Mouse (Mus musculus): ENCODE measurements around the gene Irx5. TPM values are rescaled to one million over a fixed set of nuclear protein-coding genes. Genes with fewer than 3 reads are reported as not detected.

The Irx5 gene
- 0.03 TPM in 2 replicates for polyA plus RNA-seq (2012; rRNA removed)

DNA sequence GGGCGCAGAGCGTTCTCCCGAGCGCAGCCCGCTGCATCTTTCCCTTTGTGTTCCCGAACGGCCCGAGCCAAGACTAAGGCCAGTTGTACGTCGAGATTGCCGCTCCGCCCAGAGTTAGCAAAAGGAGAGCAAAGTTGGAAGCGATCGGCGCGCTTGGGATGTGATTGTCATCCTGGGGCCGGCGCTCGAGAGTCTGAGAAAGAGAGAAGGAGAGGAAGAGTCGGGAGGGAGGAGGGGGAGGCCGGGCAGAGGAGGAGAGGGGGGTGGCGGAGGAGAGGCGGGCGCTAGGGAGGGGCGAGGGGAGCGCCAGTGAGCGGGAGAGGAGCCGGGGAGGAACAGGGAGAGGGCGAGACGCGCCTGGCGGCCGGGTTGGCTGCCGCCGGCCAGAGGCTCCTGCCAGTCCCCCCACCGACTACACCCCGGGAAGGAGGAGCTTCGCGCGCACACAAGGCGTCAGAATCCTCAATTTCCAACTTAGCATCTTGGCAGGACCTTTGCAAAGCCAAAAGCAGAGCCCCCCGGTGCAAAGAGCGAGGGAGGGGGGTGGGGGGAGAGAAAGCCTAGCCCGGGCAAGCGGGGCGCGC, at the start of gene Irx5:
Gene Irx5 (plus strand): TSS at position 228 of the 584 bp plus-strand sequence.

Data from liver, embryonic 14 days (tissue).